Mouse (Mus musculus) testis, adult 2 months (tissue): ENCODE results near the gene Bin2. TPM values are rescaled to one million over a fixed set of nuclear protein-coding genes. Genes with fewer than 3 reads are reported as not detected.

Experiments used
- H3K27ac ChIP-seq: fragments of 200-500 bp; 2 replicates; pipeline ENCODE4 v1.5.1; 2012; ENCODE audit warnings: low read depth, low read length; ENCODE audit not compliant: control insufficient read depth, insufficient read depth
- H3K27me3 ChIP-seq: fragments of 200-500 bp; 2 replicates; pipeline ENCODE4 v1.6.1; 2012; ENCODE audit warnings: mild to moderate bottlenecking, low read length, moderate library complexity; ENCODE audit not compliant: control insufficient read depth, insufficient read depth
- H3K36me3 ChIP-seq: fragments of 200-500 bp; 2 replicates; pipeline ENCODE4 v1.6.1; 2012; ENCODE audit warnings: mild to moderate bottlenecking, low read length; ENCODE audit not compliant: control insufficient read depth, insufficient read depth
- H3K4me1 ChIP-seq: fragments of 200-500 bp; 2 replicates; pipeline ENCODE4 v1.6.1; 2012; ENCODE audit warnings: low read length; ENCODE audit not compliant: control insufficient read depth, insufficient read depth
- H3K4me3 ChIP-seq: fragments of 200-500 bp; 2 replicates; pipeline ENCODE4 v1.5.1; 2012; ENCODE audit warnings: low read depth, mild to moderate bottlenecking, low read length, moderate library complexity, mixed read lengths; ENCODE audit not compliant: control insufficient read depth
- CTCF ChIP-seq: fragments of 200-500 bp; IDR thresholded peaks from 2 replicates; pipeline ENCODE4 v1.5.1; 2012; ENCODE audit warnings: low read depth, mild to moderate bottlenecking, inconsistent platforms, low read length, moderate library complexity; ENCODE audit not compliant: control insufficient read depth, insufficient read depth, insufficient replicate concordance
- POLR2A ChIP-seq: fragments of 200-500 bp; IDR thresholded peaks from 2 replicates; pipeline ENCODE4 v1.6.1; 2012; ENCODE audit warnings: low read depth, mild to moderate bottlenecking, inconsistent platforms, low read length, moderate library complexity; ENCODE audit not compliant: control insufficient read depth
- polyA plus RNA-seq: library from polyadenylated mRNA; depleted of rRNA; stranded (reverse); fragments of >200 nt; gene quantifications from 2 replicates; pipeline ENCODE4 v1.2.3, GENCODE M21; 2012

The Bin2 gene
- polyA plus RNA-seq, 1 experiment, result 19.7 TPM

GRCm38 (mm10) chr15:100683041-100683440 lies 13.7 kb upstream of the Bin2 start:
- H3K4me3 ChIP-seq, result no peak overlapping the region
- no peaks in the 10 kb centered on the region for H3K27me3 ChIP-seq
- no peak overlapping the region for H3K27ac ChIP-seq
- H3K36me3 ChIP-seq, result no peaks in the 10 kb centered on the region
- H3K4me1 ChIP-seq, result peaks cover 2% of the 10 kb centered on the region
- TF ChIP-seq POLR2A (no peak), CTCF (peak; percentile 27; the same call in 1 of the 2 replicates)

DNA sequence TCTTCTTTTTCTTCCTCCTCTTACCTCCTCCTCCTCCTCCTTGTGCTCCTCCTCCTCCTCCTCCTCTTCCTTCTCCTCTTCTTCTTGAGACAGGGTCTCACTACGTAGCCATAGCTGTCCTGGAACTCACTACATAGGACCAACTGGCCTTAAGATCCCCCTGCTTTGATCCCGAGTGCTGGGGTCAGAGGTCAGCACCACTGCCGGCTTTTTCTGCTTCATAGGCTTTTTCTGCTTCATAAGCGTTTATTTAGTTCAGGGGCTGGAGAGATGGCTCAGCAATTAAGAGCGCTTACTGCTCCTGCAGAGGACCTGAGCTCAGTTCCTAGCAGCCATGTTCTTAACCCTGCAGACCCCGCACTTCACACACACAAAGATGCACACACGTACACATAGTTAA lies 12.4 kb upstream of the Bin2 start:
- Histone ChIP-seq H3K4me1 (peaks cover 2% of the 10 kb centered on the region), H3K27me3 (no peaks in the 10 kb centered on the region), H3K36me3 (no peaks in the 10 kb centered on the region), H3K4me3 (no peak overlapping the region), H3K27ac (no peak overlapping the region)
- no peak for TF ChIP-seq CTCF
- TF ChIP-seq POLR2A, result no peak

DNA sequence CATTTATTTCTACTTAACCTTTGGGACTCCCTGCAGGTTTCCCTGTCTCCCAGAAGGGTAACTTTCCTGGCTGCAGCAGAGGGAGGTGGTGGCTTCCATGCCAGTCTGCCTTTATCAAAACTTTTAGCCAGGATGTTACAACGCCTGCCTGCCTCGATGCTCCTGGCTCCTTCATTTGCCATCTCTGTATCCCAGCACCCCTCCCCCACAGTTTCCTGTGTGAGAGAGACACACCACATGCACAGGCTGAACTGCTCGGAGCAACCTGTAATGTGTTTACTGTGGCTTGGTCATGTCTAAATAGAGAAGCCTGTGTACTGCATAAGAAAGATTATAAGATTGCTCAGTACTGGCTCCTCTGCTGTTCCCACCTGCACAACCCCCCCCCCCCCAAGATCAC lies 11.0 kb upstream of the Bin2 start:
- H3K4me1 ChIP-seq, result peaks cover 2% of the 10 kb centered on the region
- H3K4me3 ChIP-seq, result no peak overlapping the region
- TF ChIP-seq CTCF, result no peak
- no peak for TF ChIP-seq POLR2A
- no peak overlapping the region for H3K27ac ChIP-seq
- no peaks in the 10 kb centered on the region for H3K27me3 ChIP-seq
- H3K36me3 ChIP-seq, result no peaks in the 10 kb centered on the region

- no peaks in the 10 kb centered on the region for H3K27me3 ChIP-seq
- TF ChIP-seq CTCF, result peak; percentile 15; the same call in 1 of the 2 replicates
- TF ChIP-seq POLR2A, result no peak
- no peak overlapping the region for H3K4me3 ChIP-seq
- no peak overlapping the region for H3K27ac ChIP-seq
- H3K4me1 ChIP-seq, result no peaks in the 10 kb centered on the region; the same call in none of the 2 replicates
- H3K36me3 ChIP-seq, result no peaks in the 10 kb centered on the region
Measured at GRCm38 (mm10) chr15:100679005-100679404, 9.7 kb upstream of the Bin2 start.

DNA sequence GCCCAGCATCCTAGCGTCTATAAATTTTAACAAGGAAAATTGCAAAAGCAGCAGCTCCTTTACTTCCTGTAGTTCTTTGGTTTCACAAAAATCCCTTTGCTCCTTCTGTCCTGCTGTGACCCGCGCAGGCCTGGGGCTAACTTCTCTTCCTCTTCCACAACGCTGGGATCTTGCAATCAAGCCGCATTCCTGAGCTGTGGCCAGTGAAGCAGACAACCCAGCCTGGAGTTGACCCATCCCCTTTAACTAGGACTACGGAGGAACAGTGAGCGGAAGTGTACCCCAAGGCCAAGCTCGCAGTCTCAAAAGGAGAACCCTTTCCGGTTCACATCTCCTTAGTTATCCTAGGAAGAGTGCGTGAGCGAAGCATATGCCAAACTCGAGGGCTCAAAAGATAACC lies 9.2 kb upstream of the Bin2 start:
- H3K4me3 ChIP-seq, result no peak overlapping the region
- no peaks in the 10 kb centered on the region; the same call in none of the 2 replicates for H3K4me1 ChIP-seq
- H3K27me3 ChIP-seq, result no peaks in the 10 kb centered on the region
- TF ChIP-seq CTCF (no peak), POLR2A (no peak)
- H3K36me3 ChIP-seq, result no peaks in the 10 kb centered on the region
- H3K27ac ChIP-seq, result no peak overlapping the region

GRCm38 (mm10) chr15:100677675-100678074 lies 8.3 kb upstream of the Bin2 start:
- Histone ChIP-seq H3K27ac (no peak overlapping the region), H3K4me1 (no peaks in the 10 kb centered on the region; the same call in 1 of the 2 replicates), H3K36me3 (no peaks in the 10 kb centered on the region), H3K4me3 (no peak overlapping the region), H3K27me3 (no peaks in the 10 kb centered on the region)
- TF ChIP-seq CTCF, result no peak
- no peak for TF ChIP-seq POLR2A

DNA sequence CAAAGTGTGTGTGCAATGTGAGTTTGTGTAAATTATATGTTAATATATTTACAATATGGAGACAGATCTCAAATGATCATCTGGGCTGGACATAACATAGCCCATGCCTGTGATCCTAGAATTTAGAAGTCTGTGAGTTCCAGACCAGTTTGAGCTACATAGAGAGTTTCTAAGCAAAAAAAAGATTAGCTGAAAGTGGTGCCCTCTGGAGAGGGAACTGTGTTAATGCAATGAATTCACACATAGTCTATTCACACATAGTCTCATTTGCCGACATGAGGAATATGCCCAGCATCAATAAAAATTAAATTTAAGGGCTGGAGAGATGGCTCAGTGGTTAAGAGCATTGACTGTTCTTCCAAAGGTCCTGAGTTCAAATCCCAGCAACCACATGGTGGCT lies 7.2 kb upstream of the Bin2 start:
- Histone ChIP-seq H3K27me3 (no peaks in the 10 kb centered on the region), H3K4me3 (no peak overlapping the region), H3K4me1 (no peaks in the 10 kb centered on the region; the same call in 1 of the 2 replicates), H3K36me3 (no peaks in the 10 kb centered on the region), H3K27ac (no peak overlapping the region)
- TF ChIP-seq POLR2A, result no peak
- no peak for TF ChIP-seq CTCF

DNA sequence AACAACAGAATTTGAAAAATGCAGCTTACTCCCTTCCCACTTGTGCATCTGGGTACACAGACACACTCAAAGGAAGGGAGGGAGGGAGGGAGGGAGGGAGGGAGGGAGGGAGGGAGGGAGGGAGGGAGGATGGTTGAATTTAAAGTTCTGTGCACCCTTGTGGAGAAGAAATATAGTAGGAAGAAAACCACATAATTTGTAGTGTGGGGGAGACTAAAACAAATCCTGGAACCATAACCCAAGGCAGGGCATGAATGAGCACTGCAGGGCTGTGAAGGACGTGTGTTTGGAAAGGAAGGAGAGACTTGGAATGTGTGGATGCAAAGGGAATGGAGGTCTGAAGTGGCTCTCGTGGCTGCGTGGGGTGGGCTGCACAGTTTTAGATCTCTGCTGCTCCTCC lies 6.1 kb upstream of the Bin2 start:
- no peaks in the 10 kb centered on the region for H3K36me3 ChIP-seq
- H3K4me3 ChIP-seq, result no peak overlapping the region
- no peak overlapping the region for H3K27ac ChIP-seq
- H3K4me1 ChIP-seq, result no peaks in the 10 kb centered on the region; the same call in 1 of the 2 replicates
- TF ChIP-seq POLR2A, result no peak
- TF ChIP-seq CTCF, result no peak
- H3K27me3 ChIP-seq, result no peaks in the 10 kb centered on the region
